Mouse (Mus musculus): Measurements from ENCODE around the gene Aldoc. TPM values are rescaled to one million over a fixed set of nuclear protein-coding genes. Genes with fewer than 3 reads are reported as not detected.
"Not testable (repeated sequence)": the region's sequence is repeated elsewhere in the genome, so short reads cannot be mapped to it uniquely, and the experiment has no call there.

The Aldoc gene
- total RNA-seq (2022): 100 to 1,000 TPM; 784 to 869 (median 811) TPM

GRCm38 (mm10) chr11:78322860-78323259, at the start of gene Aldoc:
Aldoc (plus strand) TSS chr11:78322968.
- DNase-seq (ENCODE audit: low spot score in 2 of 2): peak; percentile 57 to 92

GRCm38 (mm10) chr11:78275596-78275995, 47.2 kb upstream of the Aldoc start:
- no peak for DNase-seq (ENCODE audit: low spot score in 2 of 2)

- not testable (repeated sequence) for DNase-seq (ENCODE audit: low spot score in 2 of 2)
These were observed 46.6 kb upstream of the Aldoc start for GRCm38 (mm10) chr11:78276169-78276568.

- no peak for DNase-seq (ENCODE audit: low spot score in 2 of 2)
These were observed 43.9 kb upstream of the Aldoc start for GRCm38 (mm10) chr11:78278853-78279252.

GRCm38 (mm10) chr11:78279586-78279985, 43.2 kb upstream of the Aldoc start:
- DNase-seq (ENCODE audit: low spot score in 2 of 2): no peak

- no peak for DNase-seq (ENCODE audit: low spot score in 2 of 2)
These were observed 33.5 kb upstream of the Aldoc start for GRCm38 (mm10) chr11:78289146-78289763.

- peak; percentile 30 to 45 for DNase-seq (ENCODE audit: low spot score in 2 of 2)
These were observed 32.1 kb upstream of the Aldoc start, which contains the start of gene BC030499 for GRCm38 (mm10) chr11:78290654-78291053. BC030499 (plus strand) TSS chr11:78290841.

- DNase-seq (ENCODE audit: low spot score in 2 of 2): no peak
These were observed 28.2 kb upstream of the Aldoc start for GRCm38 (mm10) chr11:78294585-78294984.

GRCm38 (mm10) chr11:78300917-78301316, 21.9 kb upstream of the Aldoc start:
- DNase-seq (ENCODE audit: low spot score in 2 of 2): no peak

- peak; percentile 77 to 93 for DNase-seq (ENCODE audit: low spot score in 2 of 2)
These were observed 21.2 kb upstream of the Aldoc start, which contains the start of gene Spag5 for GRCm38 (mm10) chr11:78301357-78302084. Spag5 (plus strand) TSS chr11:78301529.

GRCm38 (mm10) chr11:78305272-78305671, 17.5 kb upstream of the Aldoc start:
- DNase-seq (ENCODE audit: low spot score in 2 of 2): no peak

GRCm38 (mm10) chr11:78310861-78311511, 11.8 kb upstream of the Aldoc start:
- no peak for DNase-seq (ENCODE audit: low spot score in 2 of 2)

- no peak for DNase-seq (ENCODE audit: low spot score in 2 of 2)
These were observed 9.1 kb upstream of the Aldoc start for GRCm38 (mm10) chr11:78313662-78314061.

GRCm38 (mm10) chr11:78318411-78318810, 4.4 kb upstream of the Aldoc start:
- no peak for DNase-seq (ENCODE audit: low spot score in 2 of 2)

GRCm38 (mm10) chr11:78322076-78322831, 514 bp upstream of the Aldoc start:
- DNase-seq (ENCODE audit: low spot score in 2 of 2): peak in 1 of 2 experiments; percentile 62

GRCm38 (mm10) chr11:78324000-78324785, 1.4 kb downstream of the Aldoc start:
- DNase-seq (ENCODE audit: low spot score in 2 of 2): no peak

- no peak for DNase-seq (ENCODE audit: low spot score in 2 of 2)
These were observed 2.2 kb downstream of the Aldoc start for GRCm38 (mm10) chr11:78324965-78325364.

GRCm38 (mm10) chr11:78327215-78327614, 4.4 kb downstream of the Aldoc start:
- DNase-seq (ENCODE audit: low spot score in 2 of 2): no peak

GRCm38 (mm10) chr11:78327634-78328511, 5.1 kb downstream of the Aldoc start, which contains the start of gene Pigs:
Pigs (plus strand) TSS chr11:78328415.
- peak; percentile 86 to 94 for DNase-seq (ENCODE audit: low spot score in 2 of 2)
